Mouse (Mus musculus): ENCODE data around the gene Dtnb. TPM values are rescaled to one million over a fixed set of nuclear protein-coding genes. Genes with fewer than 3 reads are reported as not detected.

Dtnb gene
- polyA plus RNA-seq, 1 experiment from 2014 or later = 58.5 TPM

DNA sequence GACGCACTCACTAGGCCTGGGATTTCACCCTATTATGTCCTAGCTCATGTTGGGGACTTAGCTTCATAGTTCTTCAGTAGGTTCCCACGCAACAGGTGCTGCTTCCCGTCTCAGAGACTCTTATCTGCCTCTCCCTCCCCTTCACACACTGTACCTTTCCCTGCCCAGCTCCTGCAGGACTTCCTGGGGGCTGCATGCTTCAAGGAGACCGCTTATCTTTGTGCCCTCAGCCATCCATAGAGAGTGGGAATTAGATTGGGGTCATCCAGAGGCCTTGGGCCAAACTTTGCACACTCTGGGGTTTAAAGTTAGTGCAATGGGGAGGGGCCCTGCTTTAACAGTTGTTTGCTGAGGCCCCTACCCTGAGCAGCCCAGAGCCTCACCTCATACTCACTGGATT, 212.5 kb downstream of the Dtnb start:
- Histone ChIP-seq H3K4me3 (no peak overlapping the region), H3K4me2 (no peak overlapping the region), H3K27me3 (no peaks in the 10 kb centered on the region), H3K4me1 (replicated peaks) (peaks cover 64% of the 10 kb centered on the region), H3K9me3 (no peaks in the 10 kb centered on the region), H3K9ac (no peak overlapping the region), H3K36me3 (no peaks in the 10 kb centered on the region), H3K27ac (replicated peaks) (no peak overlapping the region)
- no peak for ATAC-seq (ENCODE audit: low FRiP score, low read depth)
- WGBS = 86% methylated on average over 4 of the region's 4 CpGs

DNA sequence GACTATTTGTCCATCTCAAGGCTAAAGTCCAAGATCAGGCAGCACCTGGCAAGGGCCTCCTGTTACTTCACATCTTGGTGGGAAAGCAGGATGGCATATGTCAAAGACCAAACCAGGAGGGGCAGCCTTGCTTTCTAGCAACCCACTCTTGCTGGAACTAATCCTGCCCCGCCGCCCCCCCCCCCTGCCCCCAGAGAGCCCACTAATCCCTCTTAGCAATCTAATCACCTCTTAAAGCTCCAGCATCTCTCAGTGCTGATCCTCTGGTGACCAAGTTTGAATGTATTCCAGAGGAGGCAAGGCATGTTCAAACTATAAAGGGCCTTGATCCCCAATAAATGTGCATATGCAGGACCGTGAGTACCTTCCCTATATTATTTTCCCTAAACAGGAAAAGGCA, 214.9 kb downstream of the Dtnb start:
- Histone ChIP-seq H3K36me3 (no peaks in the 10 kb centered on the region), H3K4me3 (no peak overlapping the region)

DNA sequence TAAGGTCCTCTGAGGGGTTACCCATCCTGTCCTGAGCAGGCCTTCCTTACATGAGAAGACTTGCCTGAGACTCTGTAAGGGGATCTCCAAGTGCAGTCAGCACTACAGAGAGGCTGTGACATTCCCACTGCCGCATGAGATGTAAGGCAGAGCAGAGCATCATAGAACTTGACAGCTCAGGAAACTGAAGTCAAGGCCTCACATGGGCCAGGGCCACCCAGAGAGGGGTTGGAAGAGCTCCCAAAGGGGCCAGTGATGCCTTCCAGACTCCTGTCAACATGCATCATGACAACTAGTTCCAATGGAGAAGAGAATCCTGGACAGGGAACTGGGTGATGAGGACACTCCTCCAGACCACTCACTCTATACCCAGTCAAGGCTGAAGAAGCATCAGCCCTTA, 215.4 kb downstream of the Dtnb start:
- WGBS = 59% methylated on average over 1 of the region's 1 CpGs

More for the DNA sequence above, 214.9 kb downstream of the Dtnb start:
- no peak overlapping the region for H3K27ac ChIP-seq (replicated peaks)
- no peak overlapping the region for H3K9ac ChIP-seq
- WGBS = 44% methylated on average over 3 of the region's 3 CpGs
- H3K4me1 ChIP-seq (replicated peaks) = peaks cover 48% of the 10 kb centered on the region
- no peak for ATAC-seq (ENCODE audit: low FRiP score, low read depth)
- H3K4me2 ChIP-seq = no peak overlapping the region
- no peaks in the 10 kb centered on the region for H3K27me3 ChIP-seq
- no peaks in the 10 kb centered on the region for H3K9me3 ChIP-seq

DNA sequence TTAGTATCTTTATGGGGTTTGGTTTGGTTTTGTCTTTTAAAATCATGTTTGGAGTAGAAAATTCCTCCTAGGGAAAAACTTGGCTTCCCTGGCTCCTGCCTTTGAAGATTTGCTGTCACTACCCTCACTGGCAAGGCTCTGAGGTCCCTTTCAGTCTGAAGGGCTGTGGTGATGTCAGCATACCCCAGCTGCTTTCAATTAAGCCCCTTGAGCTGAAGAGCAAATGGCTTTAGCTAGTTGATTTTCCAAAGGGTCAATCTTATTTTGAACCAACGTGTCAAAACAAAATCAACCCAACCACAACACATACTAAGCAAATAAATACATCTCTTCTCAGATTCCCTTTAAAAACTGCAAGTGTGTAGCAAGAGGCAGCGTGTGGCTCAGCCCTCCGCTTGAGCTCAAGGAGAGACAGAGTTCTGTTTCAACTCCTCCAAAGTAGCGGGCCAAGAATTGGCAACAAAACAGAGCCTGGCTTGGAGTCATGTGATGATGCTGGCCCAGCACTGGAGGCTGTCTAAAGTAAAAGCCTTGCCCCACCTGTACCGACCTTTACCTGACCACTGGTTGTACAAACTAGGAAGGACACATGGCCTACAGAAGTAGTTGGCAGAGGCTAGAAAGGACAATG, 216.4 kb downstream of the Dtnb start:
- no peaks in the 10 kb centered on the region for H3K9me3 ChIP-seq
- no peak overlapping the region for H3K4me2 ChIP-seq
- no peak for ATAC-seq (ENCODE audit: low FRiP score, low read depth)
- no peak overlapping the region for H3K4me3 ChIP-seq
- H3K27me3 ChIP-seq = no peaks in the 10 kb centered on the region
- peaks cover 36% of the 10 kb centered on the region for H3K4me1 ChIP-seq (replicated peaks)
- 67% methylated on average over 5 of the region's 5 CpGs for WGBS
- no peaks in the 10 kb centered on the region for H3K36me3 ChIP-seq
- H3K27ac ChIP-seq (replicated peaks) = no peak overlapping the region
- H3K9ac ChIP-seq = no peak overlapping the region

More for the DNA sequence above, 215.4 kb downstream of the Dtnb start:
- Histone ChIP-seq H3K27ac (replicated peaks) (no peak overlapping the region), H3K36me3 (no peaks in the 10 kb centered on the region), H3K9me3 (no peaks in the 10 kb centered on the region), H3K4me3 (no peak overlapping the region), H3K9ac (no peak overlapping the region), H3K4me2 (no peak overlapping the region), H3K4me1 (replicated peaks) (peaks cover 46% of the 10 kb centered on the region), H3K27me3 (no peaks in the 10 kb centered on the region)
- no peak for ATAC-seq (ENCODE audit: low FRiP score, low read depth)

DNA sequence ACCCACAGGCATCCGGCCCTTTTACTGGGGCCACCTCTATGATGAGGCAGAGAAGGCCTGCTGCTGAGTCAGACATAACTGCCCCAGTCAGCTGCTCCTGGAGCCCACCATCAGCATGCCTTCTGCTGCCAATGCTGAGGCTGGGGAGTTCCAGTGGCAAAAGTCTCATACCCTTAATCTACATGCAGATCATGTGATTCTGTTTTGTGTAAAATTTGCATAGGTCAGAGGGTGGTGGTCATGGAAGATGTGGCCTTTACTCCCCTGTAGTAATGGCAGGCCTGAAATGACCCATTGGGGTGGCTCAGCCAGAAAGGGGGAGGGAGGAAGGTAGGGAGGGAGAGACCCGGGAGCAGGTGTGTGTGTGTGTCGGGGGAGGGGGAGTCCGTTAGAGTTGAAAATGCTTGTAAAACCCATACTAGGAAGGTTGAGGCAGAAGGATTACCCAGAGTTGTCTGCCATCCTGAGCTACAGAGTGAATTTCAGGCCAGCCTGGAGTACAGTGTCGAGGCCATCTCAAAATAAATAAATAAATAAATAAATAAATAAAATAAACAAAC, 217.5 kb downstream of the Dtnb start:
- Histone ChIP-seq H3K4me2 (no peak overlapping the region), H3K9ac (no peak overlapping the region), H3K36me3 (no peaks in the 10 kb centered on the region), H3K9me3 (no peaks in the 10 kb centered on the region), H3K27ac (replicated peaks) (no peak overlapping the region), H3K4me1 (replicated peaks) (peaks cover 24% of the 10 kb centered on the region), H3K4me3 (no peak overlapping the region), H3K27me3 (no peaks in the 10 kb centered on the region)
- 71% methylated on average over 5 of the region's 5 CpGs for WGBS
- no peak for ATAC-seq (ENCODE audit: low FRiP score, low read depth)

DNA sequence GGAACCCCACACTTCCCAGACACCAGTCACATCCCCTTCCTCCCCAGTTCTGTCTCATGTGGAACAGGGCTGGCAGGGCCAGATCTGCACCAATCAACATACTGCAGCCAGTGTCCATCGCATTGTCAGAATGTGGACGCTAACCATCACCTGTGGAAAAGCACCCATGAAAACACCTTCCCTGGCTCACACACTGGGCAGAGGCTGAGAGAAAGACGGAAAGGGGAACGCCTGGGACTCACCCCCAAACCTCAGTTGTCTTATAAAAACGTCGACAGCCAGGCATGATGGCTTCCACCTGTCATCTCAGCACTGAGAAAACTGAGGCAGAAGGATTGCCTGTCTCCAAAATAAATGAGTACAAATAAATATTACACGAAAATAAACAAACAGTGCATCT, 219.1 kb downstream of the Dtnb start:
- no peaks in the 10 kb centered on the region for H3K36me3 ChIP-seq
- no peaks in the 10 kb centered on the region for H3K9me3 ChIP-seq
- H3K4me2 ChIP-seq = peak overlapping the region; percentile 64
- H3K9ac ChIP-seq = no peak overlapping the region
- ATAC-seq (ENCODE audit: low FRiP score, low read depth) = no peak
- peak overlapping the region; percentile 34 for H3K4me3 ChIP-seq
- H3K27ac ChIP-seq (replicated peaks) = 0 out of 2 replicates have a peak overlapping the region, but pooled peaks have one; percentile 20
- WGBS = 56% methylated on average over 7 of the region's 7 CpGs
- no peaks in the 10 kb centered on the region for H3K27me3 ChIP-seq
- peaks cover 23% of the 10 kb centered on the region for H3K4me1 ChIP-seq (replicated peaks)

DNA sequence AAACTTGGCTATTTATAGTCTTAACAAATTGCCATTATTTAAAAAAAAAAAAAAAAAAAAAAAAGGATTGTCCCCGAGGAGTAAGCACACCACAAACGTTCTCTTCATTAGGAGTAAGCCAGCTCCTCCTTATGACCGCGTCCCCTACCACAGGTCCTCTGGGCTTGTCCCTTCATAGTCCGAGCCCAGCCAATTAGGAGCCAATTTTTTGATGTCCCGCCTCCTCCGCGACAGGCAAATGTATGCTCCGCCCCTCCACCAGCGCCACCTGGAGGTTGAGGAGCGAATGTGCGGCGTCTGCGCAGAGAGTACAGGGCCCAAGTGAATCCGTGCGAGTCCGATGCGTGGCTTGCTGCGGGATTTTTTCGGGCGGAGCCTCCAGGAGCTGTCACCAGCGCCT, 219.6 kb downstream of the Dtnb start:
- peak; percentile 93 for ATAC-seq (ENCODE audit: low FRiP score, low read depth)
- Histone ChIP-seq H3K4me3 (peak overlapping the region; percentile 34), H3K4me1 (replicated peaks) (peaks cover 23% of the 10 kb centered on the region), H3K27me3 (no peaks in the 10 kb centered on the region), H3K9ac (peak overlapping the region; percentile 33; the same call in 1 of the 2 replicates), H3K27ac (replicated peaks) (peak overlapping the region; percentile 76), H3K4me2 (peak overlapping the region; percentile 64), H3K36me3 (no peaks in the 10 kb centered on the region), H3K9me3 (no peaks in the 10 kb centered on the region)
- WGBS = under 1% methylated on average over 22 of the region's 22 CpGs

DNA sequence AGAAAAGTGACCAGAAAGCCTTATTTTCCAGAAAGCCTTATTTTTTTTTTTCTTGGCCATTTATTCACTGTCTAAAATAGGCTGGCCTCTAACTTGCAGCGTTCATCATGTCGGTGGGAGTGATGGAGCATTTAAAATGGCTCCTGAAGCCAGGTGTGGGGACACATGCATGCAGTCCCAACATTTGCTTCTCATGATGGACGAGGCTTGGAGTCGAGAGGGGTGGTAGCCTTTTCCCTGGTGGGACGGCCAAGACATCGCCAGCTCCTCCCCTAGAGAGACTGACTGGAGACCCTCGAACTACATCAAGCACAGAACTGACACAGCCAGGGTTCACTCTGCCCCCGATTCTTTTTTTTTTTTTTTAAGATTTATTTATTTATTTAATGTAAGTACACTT, 220.1 kb downstream of the Dtnb start:
- H3K9ac ChIP-seq = peak overlapping the region; percentile 33; the same call in 1 of the 2 replicates
- H3K9me3 ChIP-seq = no peaks in the 10 kb centered on the region
- H3K4me1 ChIP-seq (replicated peaks) = peaks cover 23% of the 10 kb centered on the region
- ATAC-seq (ENCODE audit: low FRiP score, low read depth) = peak; percentile 36; the same call in 1 of the 2 replicates
- no peaks in the 10 kb centered on the region for H3K27me3 ChIP-seq
- WGBS = 19% methylated on average over 8 of the region's 8 CpGs
- H3K4me2 ChIP-seq = peak overlapping the region; percentile 64
- no peaks in the 10 kb centered on the region for H3K36me3 ChIP-seq
- H3K4me3 ChIP-seq = peak overlapping the region; percentile 34
- H3K27ac ChIP-seq (replicated peaks) = peak overlapping the region; percentile 76

DNA sequence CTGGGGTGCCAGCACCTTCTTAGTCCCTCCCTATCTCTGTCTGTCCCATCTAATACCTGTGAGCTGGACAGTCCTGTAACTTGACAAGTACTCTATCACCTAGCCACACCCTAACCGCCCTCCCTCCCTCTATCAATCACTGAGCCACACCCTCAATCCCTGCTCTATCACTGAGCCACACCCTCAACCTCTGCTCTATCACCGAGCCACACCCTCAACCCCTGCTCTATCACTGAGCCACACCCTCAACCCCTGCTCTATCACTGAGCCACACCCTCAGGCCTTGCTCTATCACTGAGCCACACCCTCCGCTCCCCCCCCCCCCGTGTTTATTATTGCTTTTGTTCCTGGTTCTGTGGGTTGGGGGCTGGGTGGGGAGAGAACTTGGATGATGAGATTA, 223.4 kb downstream of the Dtnb start:
- no peaks in the 10 kb centered on the region for H3K27me3 ChIP-seq
- H3K4me2 ChIP-seq = no peak overlapping the region
- 23% methylated on average over 4 of the region's 4 CpGs for WGBS
- H3K36me3 ChIP-seq = no peaks in the 10 kb centered on the region
- H3K4me3 ChIP-seq = no peak overlapping the region
- peaks cover 9% of the 10 kb centered on the region for H3K4me1 ChIP-seq (replicated peaks)
- no peak overlapping the region for H3K27ac ChIP-seq (replicated peaks)
- no peak for ATAC-seq (ENCODE audit: low FRiP score, low read depth)
- H3K9me3 ChIP-seq = no peaks in the 10 kb centered on the region
- no peak overlapping the region for H3K9ac ChIP-seq

DNA sequence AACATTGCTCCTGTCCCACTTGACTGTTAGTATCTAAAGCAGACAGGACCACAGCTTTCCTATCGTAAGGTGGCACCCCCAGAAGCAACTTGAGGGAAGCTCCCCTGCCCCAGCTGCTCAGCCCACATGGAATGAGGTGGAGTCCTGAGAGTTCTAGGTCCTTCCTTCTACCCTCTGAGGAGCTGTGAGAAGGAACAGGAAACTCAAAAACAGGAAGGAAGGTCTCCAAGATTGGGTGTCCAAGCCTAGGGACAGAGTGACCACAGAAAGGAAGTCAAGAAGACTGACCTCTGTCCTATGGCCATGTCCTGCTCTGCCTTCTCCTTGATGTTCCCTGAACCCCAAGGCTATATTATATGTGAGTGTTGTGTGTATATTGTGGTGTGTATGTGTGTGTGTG, 227.4 kb downstream of the Dtnb start:
- 89% methylated on average over 1 of the region's 1 CpGs for WGBS
- Histone ChIP-seq H3K9me3 (no peaks in the 10 kb centered on the region), H3K27ac (replicated peaks) (no peak overlapping the region), H3K4me1 (replicated peaks) (no peaks in the 10 kb centered on the region), H3K36me3 (no peaks in the 10 kb centered on the region), H3K27me3 (no peaks in the 10 kb centered on the region), H3K9ac (no peak overlapping the region), H3K4me2 (no peak overlapping the region), H3K4me3 (no peak overlapping the region)
- no peak for ATAC-seq (ENCODE audit: low FRiP score, low read depth)

DNA sequence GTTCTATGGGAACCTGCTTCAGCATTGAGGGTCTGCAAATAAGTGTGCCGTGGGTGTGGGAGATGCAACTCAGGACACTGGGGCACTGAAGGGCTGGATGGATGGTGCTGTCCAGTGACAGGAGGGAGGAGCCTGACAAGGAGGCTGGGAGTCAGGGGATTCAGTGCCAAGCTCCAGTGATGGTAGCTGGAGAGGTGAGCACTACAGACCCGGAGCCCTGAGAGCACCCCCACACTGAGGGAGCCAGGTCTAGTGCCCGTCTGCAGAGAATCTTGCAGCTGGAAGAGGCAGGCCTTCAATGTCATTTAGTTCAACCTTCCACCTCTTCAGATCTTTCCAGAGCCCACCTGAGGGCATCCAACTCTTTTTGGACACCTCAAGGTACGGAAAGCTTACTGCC, 233.7 kb downstream of the Dtnb start, which contains the start of gene Dnmt3a:
TSS of gene Dnmt3a (plus strand) at position 156 of the 400 bp plus-strand sequence.
- ATAC-seq (ENCODE audit: low FRiP score, low read depth) = peak; percentile 19
- peaks cover 38% of the 10 kb centered on the region for H3K4me1 ChIP-seq (replicated peaks)

DNA sequence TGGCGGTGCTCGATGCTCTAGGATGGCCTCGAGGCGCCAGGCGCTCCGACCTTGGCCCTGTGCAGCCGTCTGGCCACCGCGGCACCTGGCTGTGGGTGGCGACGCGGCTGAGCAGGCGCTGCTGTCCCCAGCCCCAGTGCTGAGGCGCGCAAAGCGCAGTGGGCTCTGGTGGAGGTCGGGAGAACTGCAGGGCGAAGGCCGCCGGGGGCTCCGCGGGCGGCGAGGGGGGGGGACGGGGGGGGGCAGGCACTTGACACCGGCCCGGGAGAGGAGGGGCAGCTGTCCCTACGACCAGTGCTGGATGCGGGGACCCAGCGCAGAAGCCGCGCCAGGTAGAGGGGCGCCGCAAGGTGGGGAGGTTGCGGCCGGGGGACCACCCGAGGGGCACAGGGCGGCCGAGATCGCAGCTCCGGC, 234.1 kb downstream of the Dtnb start:
- under 1% methylated on average over 31 of the region's 41 CpGs for WGBS
- ATAC-seq (ENCODE audit: low FRiP score, low read depth) = peak; percentile 80
- Histone ChIP-seq H3K4me2 (peak overlapping the region; percentile 84), H3K36me3 (no peaks in the 10 kb centered on the region), H3K4me1 (replicated peaks) (peaks cover 42% of the 10 kb centered on the region), H3K27ac (replicated peaks) (peak overlapping the region; percentile 95), H3K4me3 (peak overlapping the region; percentile 88), H3K9ac (peak overlapping the region; percentile 73), H3K27me3 (no peaks in the 10 kb centered on the region), H3K9me3 (no peaks in the 10 kb centered on the region)

More for the DNA sequence above, 233.7 kb downstream of the Dtnb start, which contains the start of gene Dnmt3a:
- H3K27ac ChIP-seq (replicated peaks) = peak within 1 kb of the TSS; percentile 95
- no peaks in the 10 kb centered on the region for H3K27me3 ChIP-seq
- no peaks in the 10 kb centered on the region for H3K9me3 ChIP-seq
- H3K9ac ChIP-seq = peak within 1 kb of the TSS; percentile 73
- WGBS = 25% methylated on average over 4 of the region's 4 CpGs
- H3K4me3 ChIP-seq = peak within 1 kb of the TSS; percentile 88
- no peaks in the 10 kb centered on the region for H3K36me3 ChIP-seq
- H3K4me2 ChIP-seq = peak within 1 kb of the TSS; percentile 84
